9 mouse cellular contexts compared by ENCODE assay signal in the genomic region with DNA sequence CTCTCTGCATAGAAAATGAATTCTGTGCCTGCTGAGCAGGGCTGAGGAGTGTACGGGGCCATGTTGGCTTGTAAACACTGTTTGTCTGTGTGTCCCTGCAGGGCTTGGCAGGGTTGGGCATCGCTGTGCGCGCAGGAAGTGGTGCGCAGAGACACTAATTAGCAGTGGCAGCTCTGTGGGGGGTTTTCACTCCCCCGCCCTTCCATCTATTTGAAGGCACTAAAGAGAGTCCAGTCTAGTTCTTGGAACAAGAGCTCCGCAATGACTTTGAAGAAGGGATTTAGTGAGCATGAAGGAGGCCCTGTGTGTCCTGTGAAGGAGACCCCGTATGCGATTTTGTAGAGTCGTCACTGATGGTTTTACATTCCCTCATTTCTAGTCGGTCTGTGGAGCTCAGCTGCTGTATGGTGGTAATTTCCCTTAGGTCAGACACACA.
DNase-seq lines count a peak whose midpoint lies in the region; ATAC-seq lines count a peak whose summit lies in the region.
"Had no signal": no experiment of that assay in that cellular context is flagged by ENCODE, and none has a peak within 500 bp of the region (broad histone marks: within the 10 kb centered on the region; RNA-seq: fewer than 3 reads in every experiment).

No protein-coding gene starts in this region.

- no peaks in the 10 kb centered on the region for H3K9me3 ChIP-seq in embryonic facial prominence, embryonic 12.5 days
- no peaks in the 10 kb centered on the region for H3K9me3 ChIP-seq in midbrain, embryonic 10.5 days (replicated peaks)

- no peaks in the 10 kb centered on the region; the same call in 1 of the 2 replicates for H3K4me1 ChIP-seq in embryonic facial prominence, embryonic 12.5 days
- peaks cover 13% of the 10 kb centered on the region for H3K4me1 ChIP-seq in midbrain, embryonic 10.5 days

- WGBS in embryonic facial prominence, embryonic 12.5 days = 58% methylated on average over 11 of the region's 11 CpGs
- 67% methylated on average over 11 of the region's 11 CpGs for WGBS in midbrain, embryonic 10.5 days

- H3K4me3 ChIP-seq in embryonic facial prominence, embryonic 12.5 days = no peak overlapping the region
- no peak overlapping the region for H3K4me3 ChIP-seq in midbrain, embryonic 10.5 days
- H3K4me3 ChIP-seq: erythroblast, embryonic 14.5 days had no signal

- peak; percentile 98 for DNase-seq in brain, adult 2 months (ENCODE audit: low read depth, low spot score)
- peak; percentile 16 for DNase-seq in hindlimb bud, embryonic 11.5 days (ENCODE audit: extremely low spot score, low read depth, low spot score)
- DNase-seq in midbrain, embryonic 10.5 days (ENCODE audit: low spot score) = peak; percentile 51
- no peak for DNase-seq in spleen, postnatal 10 days (ENCODE audit: low spot score in 2 of 2)
- no peak for DNase-seq in ovary, postnatal 10 days (ENCODE audit: low spot score)
- DNase-seq in urinary bladder, postnatal 14 days (ENCODE audit: low spot score) = no peak

- 0 out of 2 replicates have a peak overlapping the region, but pooled peaks have one; percentile 23 for H3K27ac ChIP-seq in embryonic facial prominence, embryonic 12.5 days
- H3K27ac ChIP-seq in midbrain, embryonic 10.5 days (replicated peaks) = no peak overlapping the region; the same call in 1 of the 2 replicates

- no peak overlapping the region for H3K9ac ChIP-seq in embryonic facial prominence, embryonic 12.5 days

- H3K4me2 ChIP-seq in embryonic facial prominence, embryonic 12.5 days (replicated peaks) = peak overlapping the region; percentile 42

- no peaks in the 10 kb centered on the region for H3K27me3 ChIP-seq in embryonic facial prominence, embryonic 12.5 days
- H3K27me3 ChIP-seq in midbrain, embryonic 10.5 days (ENCODE audit: low read depth, poor library complexity, severe bottlenecking) = no peaks in the 10 kb centered on the region; the same call in 1 of the 2 replicates

- H3K36me3 ChIP-seq in embryonic facial prominence, embryonic 12.5 days = no peaks in the 10 kb centered on the region
- H3K36me3 ChIP-seq in midbrain, embryonic 10.5 days = no peaks in the 10 kb centered on the region

- no peak for ATAC-seq in embryonic facial prominence, embryonic 12.5 days (ENCODE audit: insufficient number of reproducible peaks, insufficient read depth, low FRiP score, low TSS enrichment)
- ATAC-seq in megakaryocyte, adult 5-6 weeks (ENCODE audit: poor library complexity, severe bottlenecking) = no peak

Comparison
In these comparisons a context has a peak if more than half of its experiments do, and no peak if none do; other contexts are left out.
1. DNase-seq: peak in brain, adult 2 months (single experiment), hindlimb bud, embryonic 11.5 days (single experiment) and midbrain, embryonic 10.5 days (single experiment); none in spleen, postnatal 10 days (0 of 2), ovary, postnatal 10 days (single experiment) and urinary bladder, postnatal 14 days (single experiment).